Mouse (Mus musculus): ENCODE measurements at regions not wholly inside any gene's neighbourhood (a gene's known extent, or its start where the extent isn't known, plus 50 kb on each side); places are given as distances from the start of the nearest gene placed in this dataset.
"Not testable (repeated sequence)": the region's sequence is repeated elsewhere in the genome, so short reads cannot be mapped to it uniquely, and the experiment has no call there.

- DNase-seq (ENCODE audit: extremely low read depth, low read depth): not testable (repeated sequence)
These were observed 548.6 kb upstream of the Olfr1507 start for GRCm38 (mm10) chr14:53044101-53044500.

GRCm38 (mm10) chr14:53042016-53042415, 546.5 kb upstream of the Olfr1507 start:
- not testable (repeated sequence) for DNase-seq (ENCODE audit: extremely low read depth, low read depth)

GRCm38 (mm10) chr14:53039475-53039874, 543.9 kb upstream of the Olfr1507 start:
- DNase-seq (ENCODE audit: extremely low read depth, low read depth): not testable (repeated sequence)

- not testable (repeated sequence) for DNase-seq (ENCODE audit: extremely low read depth, low read depth)
These were observed 539.4 kb upstream of the Olfr1507 start for GRCm38 (mm10) chr14:53034940-53035339.

GRCm38 (mm10) chr14:53033221-53033620, 537.7 kb upstream of the Olfr1507 start:
- DNase-seq (ENCODE audit: extremely low read depth, low read depth): not testable (repeated sequence)

GRCm38 (mm10) chr14:53032498-53032897, 536.9 kb upstream of the Olfr1507 start:
- not testable (repeated sequence) for DNase-seq (ENCODE audit: extremely low read depth, low read depth)

GRCm38 (mm10) chr14:53030227-53030626, 534.7 kb upstream of the Olfr1507 start:
- not testable (repeated sequence) for DNase-seq (ENCODE audit: extremely low read depth, low read depth)

GRCm38 (mm10) chr14:53026958-53027357, 531.4 kb upstream of the Olfr1507 start:
- DNase-seq (ENCODE audit: extremely low read depth, low read depth): not testable (repeated sequence)

- not testable (repeated sequence) for DNase-seq (ENCODE audit: extremely low read depth, low read depth)
These were observed 524.6 kb upstream of the Olfr1507 start for GRCm38 (mm10) chr14:53020152-53020551.

GRCm38 (mm10) chr14:53007741-53008140, 512.2 kb upstream of the Olfr1507 start:
- not testable (repeated sequence) for DNase-seq (ENCODE audit: extremely low read depth, low read depth)

- not testable (repeated sequence) for DNase-seq (ENCODE audit: extremely low read depth, low read depth)
These were observed 511.8 kb upstream of the Olfr1507 start for GRCm38 (mm10) chr14:53007323-53007722.

- DNase-seq (ENCODE audit: extremely low read depth, low read depth): not testable (repeated sequence)
These were observed 505.7 kb upstream of the Olfr1507 start for GRCm38 (mm10) chr14:53001289-53001688.

- DNase-seq (ENCODE audit: extremely low read depth, low read depth): not testable (repeated sequence)
These were observed 496.7 kb upstream of the Olfr1507 start for GRCm38 (mm10) chr14:52992106-52992760.

- not testable (repeated sequence) for DNase-seq (ENCODE audit: extremely low read depth, low read depth)
These were observed 495.7 kb upstream of the Olfr1507 start for GRCm38 (mm10) chr14:52991328-52991665.

GRCm38 (mm10) chr14:52990569-52991327, 495.2 kb upstream of the Olfr1507 start:
- not testable (repeated sequence) for DNase-seq (ENCODE audit: extremely low read depth, low read depth)

GRCm38 (mm10) chr14:52989940-52990339, 494.4 kb upstream of the Olfr1507 start:
- not testable (repeated sequence) for DNase-seq (ENCODE audit: extremely low read depth, low read depth)

GRCm38 (mm10) chr14:52988563-52988962, 493.0 kb upstream of the Olfr1507 start:
- DNase-seq (ENCODE audit: extremely low read depth, low read depth): not testable (repeated sequence)

- DNase-seq (ENCODE audit: extremely low read depth, low read depth): not testable (repeated sequence)
These were observed 476.9 kb upstream of the Olfr1507 start for GRCm38 (mm10) chr14:52972207-52973003.

GRCm38 (mm10) chr14:52962110-52962509, 466.6 kb upstream of the Olfr1507 start:
- DNase-seq (ENCODE audit: extremely low read depth, low read depth): not testable (repeated sequence)

- not testable (repeated sequence) for DNase-seq (ENCODE audit: extremely low read depth, low read depth)
These were observed 461.0 kb upstream of the Olfr1507 start for GRCm38 (mm10) chr14:52956515-52956914.

- not testable (repeated sequence) for DNase-seq (ENCODE audit: extremely low read depth, low read depth)
These were observed 449.4 kb upstream of the Olfr1507 start for GRCm38 (mm10) chr14:52944925-52945324.

GRCm38 (mm10) chr14:52942438-52942837, 446.9 kb upstream of the Olfr1507 start:
- not testable (repeated sequence) for DNase-seq (ENCODE audit: extremely low read depth, low read depth)

Data from MEL-GATA-1-ER (cell line).